Mouse (Mus musculus) hematopoietic multipotent progenitor cell, adult 10-12 weeks (in vitro differentiated cells): ENCODE results near the gene Llgl2. TPM values are rescaled to one million over a fixed set of nuclear protein-coding genes. Genes with fewer than 3 reads are reported as not detected.

Experiments used
- polyA plus RNA-seq: library from polyadenylated mRNA; stranded (reverse); fragments of >175 nt; gene quantifications from 2 replicates; pipeline ENCODE4 v1.2.3, GENCODE M21; 2012; ENCODE audit warnings: low replicate concordance

Gene Llgl2
- 57.0 and 71.0 TPM in 2 replicates for polyA plus RNA-seq

DNA sequence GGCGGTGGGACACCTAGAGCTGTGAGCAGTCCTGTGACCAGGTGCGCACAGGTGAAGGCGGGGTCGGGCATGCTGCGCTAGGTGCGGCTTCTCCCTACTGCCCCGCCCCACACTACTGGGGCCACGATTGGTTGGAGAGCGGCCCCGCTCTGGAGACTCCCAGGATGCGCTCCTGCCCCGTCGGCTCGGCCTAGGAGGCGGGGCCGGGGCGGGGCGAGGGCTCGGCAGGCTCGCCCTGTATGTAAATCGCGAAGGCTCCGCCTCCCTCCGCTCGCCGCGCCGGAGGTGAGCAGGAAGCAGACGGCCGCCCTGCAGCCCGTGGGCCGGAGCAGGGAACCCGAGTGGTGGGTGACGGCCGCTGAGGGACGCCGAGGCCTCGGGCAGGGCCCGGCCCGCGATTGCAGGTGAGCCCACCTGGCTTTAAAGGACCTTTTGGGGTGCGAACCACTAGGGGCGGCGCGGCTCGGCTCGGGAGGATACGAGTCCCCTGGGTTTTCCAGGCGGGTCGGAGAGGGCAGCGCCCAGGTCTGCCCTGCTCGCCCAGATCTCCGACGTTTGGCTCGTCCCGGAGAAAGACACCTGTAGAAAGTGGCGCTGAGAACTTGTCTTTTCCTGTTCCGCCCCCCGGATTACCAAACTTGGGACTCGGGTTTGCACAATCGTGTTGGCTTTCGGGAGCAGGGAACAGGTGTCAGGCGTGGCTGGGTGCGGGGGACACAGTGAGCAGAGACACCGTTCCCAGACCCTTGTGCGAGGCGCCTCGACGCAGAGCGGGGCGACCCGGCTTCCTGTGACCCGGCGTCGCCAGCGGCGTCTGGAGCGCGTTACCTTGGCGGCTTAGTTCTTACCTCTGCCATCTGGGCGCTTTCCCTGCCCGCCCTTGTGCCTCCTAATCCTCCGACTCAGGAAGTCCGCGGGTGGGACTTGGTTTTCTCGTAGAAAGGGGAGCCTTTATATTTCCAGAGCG, at the start of gene Llgl2:
Gene Llgl2 (plus strand): TSS at position 276 of the 967 bp plus-strand sequence.

DNA sequence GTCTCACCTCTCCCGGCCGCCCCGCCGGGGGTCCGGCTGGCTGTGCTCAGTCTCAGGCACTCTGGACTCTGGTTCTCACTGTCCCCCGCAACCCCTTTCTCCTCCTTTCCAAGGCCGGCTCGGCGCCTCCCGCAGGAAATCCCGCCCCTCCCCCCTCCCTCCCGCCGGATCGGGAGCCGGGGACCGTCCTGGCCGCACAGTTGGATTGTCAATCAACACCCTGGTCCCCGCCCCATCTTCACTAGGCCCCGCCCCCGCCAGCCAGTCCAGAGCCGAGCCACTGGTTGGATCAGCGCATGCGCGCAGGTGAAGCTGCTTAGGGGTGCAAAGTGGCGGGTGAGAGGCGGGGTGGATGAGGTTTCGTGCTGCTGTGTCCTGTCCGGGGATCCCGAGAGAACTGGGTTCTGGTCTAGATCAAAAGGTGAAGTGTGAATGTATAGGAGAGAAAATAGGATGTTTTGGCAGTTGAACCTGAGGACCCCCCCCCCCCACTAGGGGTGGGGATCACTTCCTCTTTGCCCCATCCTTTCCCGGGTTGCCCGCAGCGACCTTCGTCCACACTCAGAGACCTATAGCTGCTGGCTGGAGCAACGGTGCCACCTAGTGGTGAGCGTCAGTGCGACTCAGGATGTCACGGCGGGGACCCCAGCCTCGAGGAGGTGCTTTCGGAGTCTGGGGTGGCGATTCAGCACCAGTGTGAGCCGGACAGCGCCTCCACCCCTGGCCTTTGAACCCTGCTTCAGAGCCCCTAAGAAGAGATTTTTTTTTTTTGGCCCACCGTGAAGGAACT, 10.1 kb upstream of the Llgl2 start, which contains the start of gene Caskin2:
Gene Caskin2 (minus strand): TSS at position 133 of the 790 bp plus-strand sequence.

GRCm38 (mm10) chr11:115814605-115815450, 9.0 kb upstream of the Llgl2 start, which contains the start of gene Tsen54:
Tsen54 (plus strand) TSS chr11:115814724.

DNA sequence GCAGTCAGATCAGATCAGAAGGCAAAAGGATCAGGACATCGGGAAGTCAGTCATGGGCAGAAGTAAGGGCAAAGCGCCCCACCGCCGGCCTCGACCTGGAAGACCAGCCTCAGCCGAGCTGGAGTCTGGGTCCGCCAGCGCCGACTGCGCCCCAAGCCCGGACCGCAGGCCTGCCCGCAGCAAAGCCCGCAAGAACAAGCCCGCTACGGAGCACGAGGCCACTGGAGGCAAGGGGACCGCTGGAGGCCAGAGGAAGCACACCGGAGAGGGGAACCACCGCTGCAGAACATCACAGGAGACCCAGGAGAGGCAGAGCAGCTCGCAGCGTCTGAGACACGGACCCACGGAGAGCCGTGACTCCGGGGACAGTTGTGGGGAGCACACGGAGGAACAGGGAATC, 34.5 kb downstream of the Llgl2 start, which contains the start of gene Myo15b:
Gene Myo15b (plus strand): TSS at position 53 of the 400 bp plus-strand sequence.

GRCm38 (mm10) chr11:115899486-115900266, 75.8 kb downstream of the Llgl2 start, which contains the start of gene Smim5:
Smim5 (plus strand) TSS chr11:115899966.

Other genes with a start within 250 kb of the Llgl2 start
- 21.2 and 30.2 TPM in 2 replicates for gene Mrps7, start 220.1 kb upstream of the Llgl2 start, polyA plus RNA-seq
- 106 and 161 TPM in 2 replicates for gene Gga3, start 220.0 kb upstream of the Llgl2 start, polyA plus RNA-seq
- gene Mif4gd, start 211.1 kb upstream of the Llgl2 start, polyA plus RNA-seq = 92.1 and 155 TPM in 2 replicates
- gene Slc25a19, start 195.8 kb upstream of the Llgl2 start, polyA plus RNA-seq = 71.6 and 118 TPM in 2 replicates
- gene Grb2, start 115.5 kb upstream of the Llgl2 start, polyA plus RNA-seq = 109 and 136 TPM in 2 replicates
- 59.6 and 65.3 TPM in 2 replicates for gene Tmem94, start 58.6 kb upstream of the Llgl2 start, polyA plus RNA-seq
- gene Caskin2, start 10.4 kb upstream of the Llgl2 start, polyA plus RNA-seq = 11.7 and 18.4 TPM in 2 replicates
- 40.7 and 86.6 TPM in 2 replicates for gene Tsen54, start 9.3 kb upstream of the Llgl2 start, polyA plus RNA-seq
- gene Myo15b, start 34.4 kb downstream of the Llgl2 start, polyA plus RNA-seq = 0.19 and 0.26 TPM in 2 replicates
- 5.0 and 7.0 TPM in 2 replicates for gene Smim5, start 75.9 kb downstream of the Llgl2 start, polyA plus RNA-seq
- 0.29 TPM in 1 of 2 replicates, not detected in the other for gene Smim6, start 88.0 kb downstream of the Llgl2 start, polyA plus RNA-seq
- gene Sap30bp, start 109.2 kb downstream of the Llgl2 start, polyA plus RNA-seq = 15.9 and 37.4 TPM in 2 replicates
- gene Recql5, start 109.4 kb downstream of the Llgl2 start, polyA plus RNA-seq = 24.4 and 46.6 TPM in 2 replicates
- gene Itgb4, start 150.7 kb downstream of the Llgl2 start, polyA plus RNA-seq = 0.18 and 0.31 TPM in 2 replicates
- gene Galk1, start 188.7 kb downstream of the Llgl2 start, polyA plus RNA-seq = 21.0 and 29.6 TPM in 2 replicates
- 458 and 1,037 TPM in 2 replicates for gene H3f3b, start 203.9 kb downstream of the Llgl2 start, polyA plus RNA-seq
- 65.3 and 71.0 TPM in 2 replicates for gene Unk, start 206.3 kb downstream of the Llgl2 start, polyA plus RNA-seq